Mouse (Mus musculus) heart, adult 9 months (tissue): ENCODE measurements around the gene Slit1.

Experiments
- DNase-seq, 2 experiments: peaks; one replicate each; pipeline ENCODE4 v3.0.0; 2022; ENCODE audit warnings: low spot score in 2 of 2

Gene Slit1

GRCm38 (mm10) chr19:41724831-41725470, 18.5 kb downstream of the Slit1 start:
- DNase-seq: no peak

- DNase-seq: no peak
Observed at GRCm38 (mm10) chr19:41723337-41723736, 20.1 kb downstream of the Slit1 start.

GRCm38 (mm10) chr19:41719436-41719835, 24.0 kb downstream of the Slit1 start:
- no peak for DNase-seq

GRCm38 (mm10) chr19:41716233-41717218, 26.9 kb downstream of the Slit1 start:
- DNase-seq: no peak

- DNase-seq: no peak
Observed at GRCm38 (mm10) chr19:41714431-41714917, 29.0 kb downstream of the Slit1 start.

- no peak for DNase-seq
Observed at GRCm38 (mm10) chr19:41712829-41713228, 30.6 kb downstream of the Slit1 start.

GRCm38 (mm10) chr19:41711665-41712064, 31.8 kb downstream of the Slit1 start:
- DNase-seq: no peak

GRCm38 (mm10) chr19:41709497-41710165, 33.8 kb downstream of the Slit1 start:
- DNase-seq: no peak

- no peak for DNase-seq
Observed at GRCm38 (mm10) chr19:41707850-41708249, 35.6 kb downstream of the Slit1 start.

GRCm38 (mm10) chr19:41706094-41706828, 37.2 kb downstream of the Slit1 start:
- no peak for DNase-seq

- DNase-seq: no peak
Observed at GRCm38 (mm10) chr19:41705416-41705815, 38.0 kb downstream of the Slit1 start.

GRCm38 (mm10) chr19:41702638-41703037, 40.8 kb downstream of the Slit1 start:
- no peak for DNase-seq

GRCm38 (mm10) chr19:41698857-41699424, 44.5 kb downstream of the Slit1 start:
- no peak for DNase-seq

GRCm38 (mm10) chr19:41697807-41698515, 45.5 kb downstream of the Slit1 start:
- DNase-seq: no peak

GRCm38 (mm10) chr19:41697111-41697806, 46.2 kb downstream of the Slit1 start:
- no peak for DNase-seq

GRCm38 (mm10) chr19:41696443-41696842, 47.0 kb downstream of the Slit1 start:
- no peak for DNase-seq

GRCm38 (mm10) chr19:41695046-41695445, 48.4 kb downstream of the Slit1 start:
- no peak for DNase-seq

GRCm38 (mm10) chr19:41694610-41695009, 48.9 kb downstream of the Slit1 start:
- DNase-seq: no peak

GRCm38 (mm10) chr19:41693727-41694126, 49.7 kb downstream of the Slit1 start:
- no peak for DNase-seq

- no peak for DNase-seq
Observed at GRCm38 (mm10) chr19:41690064-41690463, 53.4 kb downstream of the Slit1 start.
